In genomic region chr16:77443318-77443717, GRCm38 (mm10) we compare ENCODE assay signal across 19 mouse cellular contexts.
A peak's percentile ranks its signal among the peaks of the same experiment; 100 is the strongest.
DNase-seq lines count a peak whose midpoint lies in the region; ATAC-seq and TF ChIP-seq lines count a peak whose summit lies in the region.
"Had no signal": no experiment of that assay in that cellular context is flagged by ENCODE, and none has a peak within 500 bp of the region (broad histone marks: within the 10 kb centered on the region; RNA-seq: fewer than 3 reads in every experiment).

No protein-coding gene starts in this region.

- no peak for TF ChIP-seq CTCF in layer of hippocampus, adult 2 months (conservative IDR thresholded peaks at IDR 0.05)
- TF ChIP-seq CTCF in stomach, postnatal 0 days (IDR thresholded peaks at IDR 0.05; ENCODE audit: low read depth) = no peak

- H3K9me3 ChIP-seq in forebrain, embryonic 10.5 days = no peaks in the 10 kb centered on the region
- H3K9me3 ChIP-seq in forebrain, embryonic 11.5 days (ENCODE audit: control insufficient read depth, low read length) = no peaks in the 10 kb centered on the region
- no peaks in the 10 kb centered on the region for H3K9me3 ChIP-seq in stomach, embryonic 15.5 days
- no peaks in the 10 kb centered on the region for H3K9me3 ChIP-seq in stomach, postnatal 0 days (ENCODE audit: control insufficient read depth, low read length)
- H3K9me3 ChIP-seq: embryonic facial prominence, embryonic 15.5 days; heart, embryonic 15.5 days; limb, embryonic 12.5 days; liver, embryonic 12.5 days; megakaryocyte, embryonic 14.5 days had no signal

- H3K27ac ChIP-seq in forebrain, embryonic 10.5 days = peak overlapping the region; percentile 65
- no peak overlapping the region for H3K27ac ChIP-seq in forebrain, embryonic 11.5 days (ENCODE audit: low read depth, low read length)
- H3K27ac ChIP-seq in layer of hippocampus, adult 2 months = peak overlapping the region; percentile 79
- peak overlapping the region; percentile 31; the same call in 1 of the 2 replicates for H3K27ac ChIP-seq in stomach, embryonic 15.5 days
- no peak overlapping the region for H3K27ac ChIP-seq in stomach, postnatal 0 days (replicated peaks)
- H3K27ac ChIP-seq: embryonic facial prominence, embryonic 15.5 days; gastrocnemius, adult 2 months; heart, embryonic 15.5 days; limb, embryonic 12.5 days; liver, embryonic 12.5 days had no signal

- TF ChIP-seq EP300 in stomach, postnatal 0 days (optimal IDR thresholded peaks at IDR 0.05) = no peak

- WGBS in forebrain, embryonic 10.5 days = 87% methylated on average over 5 of the region's 5 CpGs
- WGBS in forebrain, embryonic 11.5 days = 76% methylated on average over 5 of the region's 5 CpGs
- WGBS in stomach, embryonic 15.5 days = 81% methylated on average over 5 of the region's 5 CpGs
- 86% methylated on average over 5 of the region's 5 CpGs for WGBS in stomach, postnatal 0 days

- ATAC-seq in forebrain, embryonic 11.5 days (replicated peaks; ENCODE audit: low FRiP score) = no peak
- no peak for ATAC-seq in stomach, embryonic 15.5 days (ENCODE audit: insufficient read depth, low FRiP score, low read depth)
- no peak for ATAC-seq in stomach, postnatal 0 days (ENCODE audit: low FRiP score, low TSS enrichment)
- ATAC-seq: liver, embryonic 12.5 days had no signal

- peaks cover 36% of the 10 kb centered on the region for H3K4me1 ChIP-seq in forebrain, embryonic 10.5 days
- no peaks in the 10 kb centered on the region; the same call in 1 of the 2 replicates for H3K4me1 ChIP-seq in forebrain, embryonic 11.5 days (replicated peaks; ENCODE audit: control insufficient read depth, insufficient read depth, low read length)
- H3K4me1 ChIP-seq in stomach, embryonic 15.5 days = no peaks in the 10 kb centered on the region
- no peaks in the 10 kb centered on the region for H3K4me1 ChIP-seq in stomach, postnatal 0 days (replicated peaks; ENCODE audit: control insufficient read depth, insufficient read depth)
- H3K4me1 ChIP-seq: embryonic facial prominence, embryonic 15.5 days; liver, embryonic 12.5 days; megakaryocyte, embryonic 14.5 days had no signal

- no peak overlapping the region for H3K4me2 ChIP-seq in forebrain, embryonic 11.5 days (ENCODE audit: low read depth, low read length, severe bottlenecking)
- H3K4me2 ChIP-seq in stomach, embryonic 15.5 days = no peak overlapping the region
- no peak overlapping the region for H3K4me2 ChIP-seq in stomach, postnatal 0 days (replicated peaks; ENCODE audit: low read depth)
- H3K4me2 ChIP-seq: embryonic facial prominence, embryonic 15.5 days; heart, embryonic 15.5 days; limb, embryonic 12.5 days; liver, embryonic 12.5 days had no signal

- no peaks in the 10 kb centered on the region for H3K27me3 ChIP-seq in forebrain, embryonic 10.5 days (ENCODE audit: poor library complexity, severe bottlenecking)
- no peaks in the 10 kb centered on the region for H3K27me3 ChIP-seq in forebrain, embryonic 11.5 days (ENCODE audit: control insufficient read depth, insufficient read depth, low read length)
- no peaks in the 10 kb centered on the region for H3K27me3 ChIP-seq in stomach, embryonic 15.5 days (replicated peaks)
- H3K27me3 ChIP-seq in stomach, postnatal 0 days (ENCODE audit: control insufficient read depth, insufficient read depth, low read length) = no peaks in the 10 kb centered on the region
- H3K27me3 ChIP-seq: embryonic facial prominence, embryonic 15.5 days; heart, embryonic 15.5 days; limb, embryonic 12.5 days; liver, embryonic 12.5 days; megakaryocyte, embryonic 14.5 days had no signal

- H3K9ac ChIP-seq in forebrain, embryonic 11.5 days (ENCODE audit: low read length) = no peak overlapping the region
- no peak overlapping the region for H3K9ac ChIP-seq in stomach, embryonic 15.5 days
- H3K9ac ChIP-seq in stomach, postnatal 0 days (ENCODE audit: low read length) = no peak overlapping the region
- H3K9ac ChIP-seq: embryonic facial prominence, embryonic 15.5 days; heart, embryonic 15.5 days; limb, embryonic 12.5 days; liver, embryonic 12.5 days had no signal

- no peaks in the 10 kb centered on the region for H3K36me3 ChIP-seq in forebrain, embryonic 10.5 days (replicated peaks)
- H3K36me3 ChIP-seq in forebrain, embryonic 11.5 days (ENCODE audit: control insufficient read depth, insufficient read depth, low read length) = no peaks in the 10 kb centered on the region
- H3K36me3 ChIP-seq in stomach, embryonic 15.5 days = no peaks in the 10 kb centered on the region
- H3K36me3 ChIP-seq in stomach, postnatal 0 days (ENCODE audit: control insufficient read depth, insufficient read depth, low read length) = no peaks in the 10 kb centered on the region
- H3K36me3 ChIP-seq: embryonic facial prominence, embryonic 15.5 days; heart, embryonic 15.5 days; limb, embryonic 12.5 days; liver, embryonic 12.5 days had no signal

- H3K4me3 ChIP-seq in forebrain, embryonic 10.5 days = no peak overlapping the region
- no peak overlapping the region for H3K4me3 ChIP-seq in forebrain, embryonic 11.5 days (ENCODE audit: low read depth, low read length)
- H3K4me3 ChIP-seq in layer of hippocampus, adult 2 months = no peak overlapping the region
- H3K4me3 ChIP-seq in stomach, embryonic 15.5 days (replicated peaks) = no peak overlapping the region
- no peak overlapping the region for H3K4me3 ChIP-seq in stomach, postnatal 0 days (ENCODE audit: low read depth, low read length)
- H3K4me3 ChIP-seq: embryonic facial prominence, embryonic 15.5 days; gastrocnemius, adult 2 months; heart, embryonic 15.5 days; limb, embryonic 12.5 days; liver, embryonic 12.5 days; megakaryocyte, embryonic 14.5 days had no signal

- DNase-seq in forebrain, embryonic 10.5 days (ENCODE audit: extremely low spot score, low spot score) = no peak
- no peak for DNase-seq in forebrain, embryonic 11.5 days (ENCODE audit: low spot score)
- no peak for DNase-seq in layer of hippocampus, adult 2 months (ENCODE audit: low spot score in 2 of 2)
- no peak for DNase-seq in layer of hippocampus, postnatal 25 days (ENCODE audit: extremely low spot score in 1 of 2, low spot score in 1 of 2)
- no peak for DNase-seq in stomach, postnatal 0 days (ENCODE audit: low spot score)
- DNase-seq in adrenal gland, postnatal 25 days = no peak
- no peak for DNase-seq in ovary, postnatal 36 days (ENCODE audit: low spot score)
- DNase-seq: gastrocnemius, adult 2 months; lung, adult 2 months; right cerebral cortex, adult 18-20 months; right cerebral cortex, postnatal 4 days; thymus, adult 18-20 months; thymus, postnatal 4 days had no signal

Comparison
In these comparisons a context has a peak if more than half of its experiments do, and no peak if none do; other contexts are left out.
1. H3K27ac ChIP-seq: peak in forebrain, embryonic 10.5 days (single experiment), layer of hippocampus, adult 2 months (single experiment) and stomach, embryonic 15.5 days (single experiment); none in forebrain, embryonic 11.5 days (single experiment) and stomach, postnatal 0 days (single experiment).